Mouse (Mus musculus) bone marrow, adult 2 months (tissue): ENCODE measurements around the gene Wdr44.

Experiments used
- CTCF ChIP-seq: fragments of 200-500 bp; IDR thresholded peaks from 2 replicates; pipeline ENCODE4 v1.5.1; 2011; ENCODE audit warnings: low read length, control low read depth; ENCODE audit not compliant: control insufficient read depth, insufficient read depth
- POLR2A ChIP-seq: fragments of 200-500 bp; IDR thresholded peaks from 2 replicates; pipeline ENCODE4 v1.6.1; 2011; ENCODE audit warnings: low read depth, mild to moderate bottlenecking, control low read depth, low read length, borderline replicate concordance; ENCODE audit not compliant: control insufficient read depth

GRCm38 (mm10) chrX:23662216-23662615, 30.6 kb upstream of the Wdr44 start:
- TF ChIP-seq CTCF = no peak
- no peak for TF ChIP-seq POLR2A
